Mouse (Mus musculus) brain, embryonic 14.5 days (tissue): ENCODE data around the gene Cux2. TPM values are rescaled to one million over a fixed set of nuclear protein-coding genes. Genes with fewer than 3 reads are reported as not detected.

Experiments used
- DNase-seq: peaks from one replicate; pipeline ENCODE4 v3.0.0-alpha.2; 2011; ENCODE audit warnings: low read depth
- CTCF ChIP-seq: fragments of 200-500 bp; IDR thresholded peaks from 2 replicates; pipeline ENCODE4 v1.5.1; 2012; ENCODE audit warnings: inconsistent platforms, mild to moderate bottlenecking, moderate library complexity, borderline replicate concordance; ENCODE audit not compliant: insufficient read depth, insufficient read length; ENCODE audit errors: extremely low read depth
- POLR2A ChIP-seq: fragments of 200-500 bp; IDR thresholded peaks from 2 replicates; pipeline ENCODE4 v1.6.1; 2012; ENCODE audit warnings: mild to moderate bottlenecking, inconsistent platforms, borderline replicate concordance; ENCODE audit not compliant: poor library complexity, insufficient read depth, insufficient read length, severe bottlenecking; ENCODE audit errors: extremely low read depth
- polyA plus RNA-seq: library from polyadenylated mRNA; depleted of rRNA; stranded (reverse); fragments of >200 nt; gene quantifications from 2 replicates; pipeline ENCODE4 v1.2.3, GENCODE M21; 2012

Cux2 gene
- polyA plus RNA-seq, 1 experiment = 52.6 TPM

DNA sequence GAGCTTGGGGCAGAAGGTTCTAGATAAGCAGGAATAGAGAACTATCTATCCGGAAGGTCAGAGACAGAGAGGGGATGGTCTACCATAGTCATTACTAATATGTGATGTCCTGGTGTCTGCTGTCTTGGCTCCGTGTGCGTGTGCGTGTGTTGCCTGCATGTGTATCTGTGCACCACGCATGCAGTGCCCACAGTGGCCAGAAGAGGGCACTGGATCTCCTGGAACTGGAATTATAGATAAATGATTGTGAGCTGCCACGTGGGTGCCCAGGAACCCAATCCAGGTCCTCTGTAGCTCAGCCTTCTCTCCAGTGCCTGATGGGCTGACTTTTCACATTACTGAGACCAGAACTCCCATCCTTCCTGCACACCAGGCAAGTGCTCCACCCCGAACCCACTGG is 29.9 kb upstream of the Cux2 start:
- peak; percentile 49; the same call in 1 of the 2 replicates for TF ChIP-seq CTCF
- TF ChIP-seq POLR2A = no peak
- no peak for DNase-seq

DNA sequence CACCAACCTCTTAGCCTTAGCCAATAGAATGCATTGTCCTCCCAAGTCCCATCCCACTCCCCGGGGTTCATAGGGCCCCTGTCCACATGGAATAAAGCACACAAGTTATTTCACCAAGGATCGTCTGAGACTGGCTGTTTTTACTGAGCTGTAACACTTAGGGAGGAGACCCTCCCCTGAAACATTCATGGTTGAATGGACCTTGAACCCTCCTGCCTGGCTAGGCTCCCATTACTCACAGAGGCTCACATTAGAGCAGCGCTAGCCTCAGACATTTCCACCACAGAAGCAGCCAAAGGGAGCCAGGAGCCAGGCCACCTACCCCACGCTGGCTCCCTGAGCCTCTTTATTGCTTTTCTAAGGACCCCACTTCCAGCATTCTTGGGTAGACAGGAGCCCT is 27.3 kb upstream of the Cux2 start:
- no peak for DNase-seq
- TF ChIP-seq CTCF = no peak
- no peak for TF ChIP-seq POLR2A

DNA sequence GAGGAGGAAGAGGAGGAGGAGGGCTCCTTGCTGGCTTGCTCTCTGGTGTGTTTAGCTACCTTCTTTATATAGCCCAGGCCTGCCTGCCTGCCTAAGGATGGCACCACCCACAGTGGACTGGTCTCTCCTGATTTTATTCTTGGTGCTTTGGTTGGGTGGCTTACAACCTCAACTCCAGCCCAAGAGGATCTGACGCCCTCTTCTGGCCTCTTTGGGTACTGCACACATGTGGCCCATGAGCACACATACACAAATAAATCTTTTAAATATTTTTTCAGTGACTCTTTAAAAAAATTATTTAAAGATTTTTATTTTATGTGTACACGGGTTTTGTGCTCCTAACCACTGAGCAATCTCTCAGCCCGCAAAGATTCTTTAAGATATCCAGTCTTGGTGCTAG is 25.8 kb upstream of the Cux2 start:
- TF ChIP-seq POLR2A (no peak), CTCF (peak; percentile 49; the same call in 1 of the 2 replicates)
- DNase-seq = no peak

DNA sequence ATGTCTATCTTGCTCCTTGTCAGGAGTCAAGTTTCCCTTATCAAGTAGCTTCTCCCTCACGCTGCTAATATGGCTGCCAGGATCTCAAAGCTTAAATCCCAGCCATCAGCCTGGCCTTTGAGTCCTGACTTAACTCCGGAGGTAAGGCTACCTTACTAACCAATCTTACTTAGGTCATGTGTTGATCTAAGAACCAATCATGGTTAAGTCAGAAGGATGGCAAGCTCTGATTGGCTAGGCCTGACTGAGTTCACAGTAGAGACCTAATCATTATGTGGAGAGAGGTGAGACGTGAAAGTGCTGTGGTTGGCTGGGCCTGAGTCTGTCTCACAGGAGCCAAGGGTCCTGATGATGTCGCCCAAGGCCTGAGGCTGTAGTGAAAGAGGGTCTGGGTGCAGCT is 22.1 kb upstream of the Cux2 start:
- no peak for DNase-seq
- TF ChIP-seq CTCF = no peak
- no peak for TF ChIP-seq POLR2A

DNA sequence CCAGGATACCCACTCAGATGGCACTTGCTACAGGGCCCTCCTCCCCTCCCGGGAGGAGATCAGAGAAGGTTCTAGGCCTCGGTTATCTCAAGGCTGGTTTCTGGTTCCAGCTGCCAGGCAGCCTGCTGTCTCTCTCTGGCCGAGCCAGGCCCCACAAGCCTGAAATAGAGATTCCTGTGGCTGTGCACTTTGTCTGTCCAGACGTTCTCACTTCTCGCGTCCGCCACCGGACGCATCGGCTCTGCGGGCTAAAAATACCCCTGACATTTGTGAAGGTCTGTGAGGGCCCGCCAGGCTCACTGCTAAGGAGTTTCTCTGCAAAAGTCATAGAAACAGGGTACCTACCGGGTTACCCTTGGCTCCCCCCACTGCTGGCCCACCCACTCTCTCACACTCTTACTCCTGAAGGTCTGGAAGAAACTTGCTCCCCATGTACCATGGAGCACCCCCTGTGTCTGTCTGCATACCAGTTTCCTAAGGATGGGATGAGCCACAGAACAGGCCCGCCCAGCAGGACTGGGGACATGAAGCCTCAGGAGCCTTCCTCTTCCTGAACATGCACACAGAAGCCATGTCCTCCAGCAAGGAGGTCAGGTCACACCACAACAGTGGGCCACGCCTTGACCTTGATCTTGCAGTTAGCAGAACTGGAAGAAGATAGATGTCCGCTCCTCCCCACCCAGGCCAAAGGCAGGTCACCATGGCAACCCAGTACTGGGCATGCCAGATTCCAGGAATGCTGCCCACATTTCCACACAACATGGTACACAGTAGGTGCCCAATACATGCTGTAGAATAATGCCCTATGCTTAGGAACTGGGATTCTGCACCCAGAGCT is 21.3 kb upstream of the Cux2 start:
- DNase-seq = no peak
- no peak for TF ChIP-seq CTCF
- TF ChIP-seq POLR2A = no peak

DNA sequence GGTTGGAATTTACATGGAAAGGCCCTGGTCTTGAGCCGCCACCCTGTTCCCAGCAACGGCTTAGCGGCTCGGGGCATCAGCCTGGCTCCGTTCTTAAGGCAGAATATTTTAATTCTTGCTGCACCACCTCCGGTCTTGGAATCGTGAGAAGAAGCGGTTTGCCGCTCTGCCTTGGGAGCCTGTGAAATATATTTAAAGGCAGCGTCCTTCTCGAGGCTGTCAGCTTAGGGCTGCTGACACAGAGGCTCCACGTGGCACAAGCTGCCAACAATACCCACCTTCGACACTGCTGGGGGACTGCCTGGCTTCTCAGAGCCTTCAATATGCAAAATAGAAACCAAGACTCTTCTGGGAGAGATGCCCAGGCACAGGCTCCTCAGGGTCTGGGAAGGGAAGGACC is 18.7 kb upstream of the Cux2 start:
- TF ChIP-seq CTCF (no peak), POLR2A (no peak)
- no peak for DNase-seq

DNA sequence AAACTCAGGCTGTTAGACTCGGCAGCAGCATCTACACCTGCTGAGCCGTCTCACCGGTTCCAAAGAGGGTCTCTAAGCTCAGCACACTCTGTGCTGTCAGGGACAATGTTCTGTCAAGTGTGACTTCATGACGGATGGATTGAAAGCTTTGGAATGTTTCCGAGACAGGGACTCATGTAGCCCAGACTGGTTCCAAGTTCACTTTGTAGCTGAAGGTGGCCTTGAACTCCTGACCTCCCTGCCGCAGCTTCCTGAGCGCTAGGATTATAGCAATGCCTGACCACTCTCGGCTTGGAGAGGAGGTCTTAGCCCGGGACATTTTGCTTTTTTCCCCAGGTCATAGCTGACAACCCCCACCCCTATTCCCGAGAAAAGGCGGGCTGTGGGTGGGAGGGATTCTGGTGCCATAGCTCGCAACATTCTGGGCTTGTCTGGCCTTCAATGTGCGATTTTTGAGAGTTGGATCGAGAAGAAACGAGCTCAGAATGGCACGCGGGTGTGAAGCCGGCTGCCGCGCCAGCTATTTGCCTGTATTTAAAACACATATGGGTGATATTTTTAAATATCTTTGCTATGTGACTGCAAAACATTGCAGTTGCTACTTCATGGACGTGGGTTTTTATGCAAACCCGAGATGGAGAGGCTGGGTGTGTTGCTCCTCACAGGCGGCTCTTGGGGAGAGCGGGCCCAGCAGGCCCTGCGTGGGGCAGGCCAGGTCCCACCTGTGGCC is 13.5 kb upstream of the Cux2 start:
- TF ChIP-seq CTCF (no peak), POLR2A (no peak)
- DNase-seq = peak; percentile 37

DNA sequence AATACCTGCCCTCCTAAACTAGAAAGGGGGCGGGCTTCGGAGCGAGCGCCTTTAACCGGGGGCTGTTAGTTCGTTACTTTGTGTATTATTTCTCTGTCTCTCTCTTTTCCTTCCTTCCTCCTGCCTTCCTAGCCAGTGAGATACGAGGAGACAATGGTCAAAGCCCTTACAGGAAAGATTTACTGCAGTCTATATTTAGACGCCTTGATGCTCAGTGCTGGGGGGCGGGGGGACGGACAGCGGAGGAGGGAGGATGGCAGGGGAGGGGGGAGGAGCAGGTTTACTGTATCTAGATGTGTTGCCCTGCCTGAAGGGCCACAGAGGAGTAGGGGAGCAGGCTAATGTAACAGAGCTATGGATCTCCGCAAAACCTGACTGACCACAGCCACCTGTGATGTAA is 12.6 kb upstream of the Cux2 start:
- no peak for TF ChIP-seq CTCF
- no peak for TF ChIP-seq POLR2A
- no peak for DNase-seq

DNA sequence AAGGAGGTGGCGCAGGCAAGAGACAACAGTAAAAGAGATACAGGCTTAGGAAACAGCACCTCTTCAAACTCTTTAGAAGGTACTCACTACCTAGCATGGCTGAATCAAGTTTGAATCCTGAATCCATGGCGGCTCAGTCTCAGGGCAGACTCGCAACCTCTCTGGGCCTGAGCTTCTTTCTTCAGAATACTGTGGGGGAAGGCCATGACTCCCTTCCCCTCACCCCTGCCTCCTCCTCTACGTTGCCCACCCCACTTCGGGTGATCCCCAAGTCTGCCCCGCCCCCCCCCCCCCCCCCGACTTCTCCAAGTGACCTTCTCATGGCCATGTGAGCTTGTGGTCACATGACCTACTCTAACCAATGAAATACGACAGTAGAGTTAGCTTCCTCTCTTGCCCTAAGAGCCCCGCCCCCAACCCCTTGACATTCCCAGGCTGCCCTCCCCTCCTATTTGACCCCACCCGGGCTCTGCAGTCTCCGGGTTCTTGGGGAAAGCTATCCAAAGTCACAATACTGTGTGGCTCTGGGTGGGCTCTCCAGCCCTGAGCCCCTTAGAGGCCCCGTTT is 10.9 kb upstream of the Cux2 start:
- DNase-seq = peak; percentile 64
- TF ChIP-seq POLR2A (no peak), CTCF (no peak)

DNA sequence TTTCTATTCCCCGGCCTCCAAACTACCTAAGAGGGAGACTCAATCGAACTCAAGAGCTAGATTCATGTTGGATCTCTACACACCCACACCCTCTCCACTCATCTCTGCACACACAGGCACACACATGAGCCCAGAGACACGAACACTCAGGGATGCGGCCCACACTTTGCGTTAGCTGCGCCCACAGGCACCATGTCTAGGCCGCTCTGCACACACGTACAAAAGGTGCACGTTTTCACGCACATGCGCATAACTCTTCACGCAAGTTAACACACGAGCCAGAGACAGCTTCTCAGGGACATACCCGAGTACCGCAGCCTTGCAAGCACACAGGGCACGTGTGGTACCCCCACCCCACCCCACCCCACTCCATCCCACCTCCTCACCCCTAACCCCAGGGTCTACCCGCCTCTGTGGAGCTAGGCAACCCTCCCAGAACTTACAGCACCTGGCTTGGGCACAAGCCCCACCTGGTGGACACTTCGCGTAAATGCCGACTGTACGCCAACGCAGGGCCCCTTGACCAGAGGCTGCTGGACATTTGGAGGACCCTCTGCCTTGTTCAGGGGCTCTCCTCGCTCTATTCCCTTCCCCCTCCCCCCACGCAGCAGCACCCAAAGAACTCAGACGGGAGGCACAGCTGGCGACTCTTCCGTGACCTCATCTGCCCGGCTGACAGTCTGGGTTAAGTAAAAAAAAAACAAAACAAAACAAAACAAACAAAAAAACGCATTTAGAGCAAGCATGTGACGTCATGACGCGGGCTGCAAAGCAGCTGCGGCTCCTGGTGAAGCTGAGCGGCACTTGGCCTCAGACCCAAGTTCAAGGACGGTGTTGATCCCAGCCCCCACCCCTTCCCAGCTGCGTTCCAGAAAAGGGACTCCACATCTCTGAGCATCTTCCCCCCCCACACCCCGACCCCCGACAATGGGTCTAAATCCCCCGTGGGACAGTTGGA is 9.4 kb upstream of the Cux2 start:
- TF ChIP-seq CTCF (peak; percentile 91), POLR2A (no peak)
- peak; percentile 77 for DNase-seq
